Mouse (Mus musculus) embryonic facial prominence, embryonic 13.5 days (tissue): ENCODE measurements around the gene Sorl1. TPM values are rescaled to one million over a fixed set of nuclear protein-coding genes. Genes with fewer than 3 reads are reported as not detected.

Experiments used
- ATAC-seq: fragments of 200-750 bp; cut with Nextera tagmentation; 2 replicates; pipeline ENCODE4 v1.8.0; 2017; ENCODE audit warnings: low read depth; ENCODE audit not compliant: insufficient number of reproducible peaks, insufficient read depth, low FRiP score, low TSS enrichment
- H3K27ac ChIP-seq: fragments of 300-500 bp; sonication (generic); 2 replicates; pipeline ENCODE4 v1.5.1; 2015; ENCODE audit warnings: moderate library complexity, mild to moderate bottlenecking, inconsistent platforms
- H3K27me3 ChIP-seq: fragments of 300-500 bp; sonication (generic); 2 replicates; pipeline ENCODE4 v1.6.1; 2015; ENCODE audit warnings: mild to moderate bottlenecking, inconsistent platforms
- H3K36me3 ChIP-seq: fragments of 300-500 bp; sonication (generic); 2 replicates; pipeline ENCODE4 v1.6.1; 2015; ENCODE audit warnings: mild to moderate bottlenecking, inconsistent platforms
- H3K4me1 ChIP-seq: fragments of 300-500 bp; sonication (generic); 2 replicates; pipeline ENCODE4 v1.6.1; 2015; ENCODE audit warnings: inconsistent platforms
- H3K4me2 ChIP-seq: fragments of 300-500 bp; sonication (generic); 2 replicates; pipeline ENCODE4 v1.6.1; 2015; ENCODE audit warnings: moderate library complexity, mild to moderate bottlenecking, inconsistent platforms
- H3K4me3 ChIP-seq: fragments of 300-500 bp; sonication (generic); 2 replicates; pipeline ENCODE4 v1.5.1; 2015; ENCODE audit warnings: mild to moderate bottlenecking, inconsistent platforms
- H3K9ac ChIP-seq: fragments of 300-500 bp; sonication (generic); 2 replicates; pipeline ENCODE4 v1.6.1; 2015; ENCODE audit warnings: mild to moderate bottlenecking, inconsistent platforms
- H3K9me3 ChIP-seq: fragments of 300-500 bp; sonication (generic); 2 replicates; pipeline ENCODE4 v1.6.1; 2016; ENCODE audit warnings: inconsistent platforms
- WGBS: fragments of 180-500 bp; shearing (Covaris S2); methylation state at CpG from one replicate; pipeline ENCODE4 v1.1.7; 2015; ENCODE audit warnings: mixed read lengths; 5-methylcytosine and 5-hydroxymethylcytosine counted together
- polyA plus RNA-seq: library from polyadenylated mRNA; unstranded; fragments of >200 nt; fragmentation: Nextera tagmentation; extraction: Ambion mirVana; gene quantifications from 2 replicates; pipeline ENCODE4 v1.2.1, GENCODE M21; 2015

Sorl1 gene
- polyA plus RNA-seq, 1 experiment from 2014 or later: 6.6 TPM

GRCm38 (mm10) chr9:42028807-42029206, 95.3 kb downstream of the Sorl1 start:
- Histone ChIP-seq H3K27ac (no peak overlapping the region), H3K4me3 (no peak overlapping the region), H3K4me1 (peaks cover 10% of the 10 kb centered on the region), H3K27me3 (no peaks in the 10 kb centered on the region), H3K4me2 (no peak overlapping the region), H3K9ac (no peak overlapping the region), H3K9me3 (no peaks in the 10 kb centered on the region), H3K36me3 (peaks cover 25% of the 10 kb centered on the region)
- WGBS: 68% methylated on average over 4 of the region's 4 CpGs
- no peak for ATAC-seq

GRCm38 (mm10) chr9:42024257-42024656, 99.8 kb downstream of the Sorl1 start:
- no peaks in the 10 kb centered on the region for H3K9me3 ChIP-seq
- H3K4me1 ChIP-seq: peaks cover 10% of the 10 kb centered on the region
- no peak overlapping the region for H3K9ac ChIP-seq
- no peak overlapping the region for H3K27ac ChIP-seq
- peaks cover 33% of the 10 kb centered on the region; the same call in 1 of the 2 replicates for H3K36me3 ChIP-seq
- no peaks in the 10 kb centered on the region for H3K27me3 ChIP-seq
- H3K4me2 ChIP-seq: no peak overlapping the region
- WGBS: 83% methylated on average over 9 of the region's 9 CpGs
- no peak overlapping the region for H3K4me3 ChIP-seq
- no peak for ATAC-seq

DNA sequence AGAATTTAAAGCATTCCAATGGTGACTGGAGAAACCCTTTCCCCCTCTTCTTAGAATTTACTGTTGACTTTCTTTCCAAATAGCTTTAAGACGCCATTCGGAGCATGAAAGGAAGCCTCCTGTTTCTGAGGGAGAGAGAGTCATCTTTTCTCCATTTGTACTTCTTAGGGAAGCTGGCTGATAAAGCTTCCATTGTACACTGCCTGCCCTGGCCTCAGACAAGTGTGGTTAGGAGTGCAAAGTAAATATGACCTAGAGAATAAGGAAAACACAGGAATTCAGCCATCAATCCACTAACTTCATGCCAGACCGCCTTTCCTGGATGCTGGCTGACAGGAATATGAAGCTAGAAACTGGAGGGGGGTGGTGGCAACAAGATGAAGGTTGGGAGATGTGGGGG, 100.7 kb downstream of the Sorl1 start:
- Histone ChIP-seq H3K9me3 (no peaks in the 10 kb centered on the region), H3K9ac (no peak overlapping the region), H3K4me3 (no peak overlapping the region), H3K27ac (no peak overlapping the region), H3K36me3 (peaks cover 28% of the 10 kb centered on the region; the same call in 1 of the 2 replicates), H3K27me3 (no peaks in the 10 kb centered on the region), H3K4me2 (no peak overlapping the region), H3K4me1 (peaks cover 10% of the 10 kb centered on the region)
- WGBS: 25% methylated on average over 3 of the region's 3 CpGs
- no peak for ATAC-seq

DNA sequence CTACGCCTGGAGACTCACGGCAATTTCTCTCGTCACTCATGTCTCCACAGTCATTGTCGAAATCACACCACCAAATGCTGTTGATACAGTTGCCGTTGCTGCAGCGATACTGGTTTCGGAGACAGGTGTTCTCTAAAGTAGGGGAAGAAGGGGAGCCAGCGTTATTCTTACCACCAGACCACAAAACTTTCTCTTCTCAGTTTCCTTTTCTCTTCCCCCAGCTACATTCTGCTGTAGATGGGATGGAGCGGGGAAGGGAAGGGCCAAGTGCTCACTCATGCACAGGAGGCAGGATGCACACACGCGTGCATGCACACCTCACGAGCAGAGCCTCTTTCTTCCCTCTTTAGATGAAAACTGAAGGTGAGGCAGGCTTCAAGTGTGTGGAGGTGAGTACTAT, 101.8 kb downstream of the Sorl1 start:
- H3K4me1 ChIP-seq: peaks cover 10% of the 10 kb centered on the region
- no peaks in the 10 kb centered on the region for H3K9me3 ChIP-seq
- ATAC-seq: no peak
- no peaks in the 10 kb centered on the region for H3K27me3 ChIP-seq
- H3K9ac ChIP-seq: no peak overlapping the region
- H3K36me3 ChIP-seq: peaks cover 27% of the 10 kb centered on the region; the same call in 1 of the 2 replicates
- no peak overlapping the region for H3K4me2 ChIP-seq
- WGBS: 89% methylated on average over 12 of the region's 12 CpGs
- no peak overlapping the region for H3K27ac ChIP-seq
- H3K4me3 ChIP-seq: no peak overlapping the region

DNA sequence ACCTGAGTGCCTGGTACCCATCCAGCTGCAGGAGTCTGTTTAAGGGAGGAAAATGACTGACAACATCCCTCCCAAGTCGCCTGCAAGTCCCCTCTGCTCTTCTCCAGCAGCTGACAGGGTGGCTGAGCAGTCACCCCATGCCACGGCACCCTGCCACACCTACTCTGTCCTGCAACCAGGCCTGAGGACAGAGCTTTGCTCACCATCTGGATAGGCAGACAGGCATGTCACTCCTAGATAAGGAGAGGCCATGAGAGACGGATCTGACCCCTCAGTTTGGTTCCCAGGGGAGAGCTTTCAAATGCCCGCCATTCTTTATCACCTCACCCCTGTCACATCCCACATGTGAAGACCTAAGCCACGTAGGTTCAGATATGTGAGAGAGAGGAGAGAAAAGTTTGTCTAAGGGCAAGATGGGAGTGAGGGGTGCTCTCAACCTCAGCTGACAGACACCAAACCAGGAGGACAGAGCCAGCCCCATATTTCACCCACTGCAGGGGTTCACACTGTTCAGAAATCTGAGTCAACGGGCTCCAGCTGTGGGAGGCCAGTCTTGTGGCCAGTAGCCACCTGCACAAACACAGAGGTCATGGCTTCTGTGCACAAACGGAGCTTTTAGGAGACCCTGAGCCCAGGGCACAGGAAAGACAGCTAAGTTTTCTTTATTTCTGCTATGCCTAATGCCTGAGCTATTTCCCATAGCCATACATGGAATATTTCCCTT, 104.6 kb downstream of the Sorl1 start:
- no peak overlapping the region for H3K4me2 ChIP-seq
- H3K27me3 ChIP-seq: no peaks in the 10 kb centered on the region
- H3K9me3 ChIP-seq: no peaks in the 10 kb centered on the region
- peaks cover 50% of the 10 kb centered on the region for H3K36me3 ChIP-seq
- H3K4me1 ChIP-seq: peaks cover 6% of the 10 kb centered on the region; the same call in 1 of the 2 replicates
- no peak for ATAC-seq
- no peak overlapping the region for H3K4me3 ChIP-seq
- no peak overlapping the region for H3K27ac ChIP-seq
- H3K9ac ChIP-seq: no peak overlapping the region
- 30% methylated on average over 7 of the region's 7 CpGs for WGBS

DNA sequence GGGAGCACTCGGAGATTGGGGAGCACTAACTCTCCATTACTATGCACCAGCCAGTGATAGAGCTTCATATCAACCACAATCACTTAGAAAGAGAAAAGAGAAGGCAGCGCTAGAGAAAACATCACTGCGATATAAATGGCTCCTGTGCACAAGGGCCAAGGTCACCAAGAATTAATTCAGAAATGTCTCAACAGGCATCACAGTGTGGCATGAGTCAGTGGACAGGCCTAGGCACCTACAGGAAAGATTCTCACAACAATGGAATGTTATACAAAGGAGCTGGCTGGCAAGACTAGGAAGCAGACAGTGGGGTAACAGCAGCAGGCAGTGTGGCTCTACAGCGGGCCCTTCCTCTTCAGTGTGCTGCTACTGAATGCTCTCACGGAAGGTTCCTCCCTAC, 115.6 kb downstream of the Sorl1 start:
- H3K4me1 ChIP-seq: peaks cover 10% of the 10 kb centered on the region
- H3K27me3 ChIP-seq: no peaks in the 10 kb centered on the region
- no peak overlapping the region for H3K4me2 ChIP-seq
- no peaks in the 10 kb centered on the region for H3K9me3 ChIP-seq
- WGBS: 93% methylated on average over 5 of the region's 5 CpGs
- no peak overlapping the region for H3K4me3 ChIP-seq
- H3K27ac ChIP-seq: no peak overlapping the region
- no peak for ATAC-seq
- peaks cover 5% of the 10 kb centered on the region for H3K36me3 ChIP-seq
- H3K9ac ChIP-seq: no peak overlapping the region

DNA sequence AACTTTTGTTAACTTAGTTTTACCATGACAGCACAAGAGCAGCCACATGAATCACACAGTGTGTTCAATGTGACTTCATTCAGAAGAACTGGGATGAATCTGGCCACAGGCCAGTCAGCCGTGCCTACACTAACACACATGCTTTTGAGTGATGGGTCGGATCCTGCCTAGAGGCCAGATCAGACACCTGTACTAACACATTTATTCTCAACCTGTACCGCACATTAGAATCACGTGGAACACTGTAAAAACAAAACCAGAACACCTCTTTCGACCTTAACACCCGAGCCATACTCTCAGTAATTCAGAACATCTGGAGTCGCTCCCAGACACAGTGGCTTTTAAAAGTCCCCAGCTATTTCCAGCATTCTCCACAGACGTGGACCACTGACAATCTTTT, 119.0 kb downstream of the Sorl1 start:
- Histone ChIP-seq H3K9me3 (no peaks in the 10 kb centered on the region), H3K4me3 (no peak overlapping the region), H3K4me1 (peaks cover 11% of the 10 kb centered on the region), H3K27me3 (no peaks in the 10 kb centered on the region), H3K27ac (peak overlapping the region; percentile 34; the same call in 1 of the 2 replicates), H3K9ac (no peak overlapping the region), H3K36me3 (peaks cover 22% of the 10 kb centered on the region), H3K4me2 (no peak overlapping the region)
- 12% methylated on average over 8 of the region's 8 CpGs for WGBS
- no peak for ATAC-seq

- Histone ChIP-seq H3K9me3 (no peaks in the 10 kb centered on the region), H3K4me1 (peaks cover 13% of the 10 kb centered on the region), H3K4me2 (no peak overlapping the region), H3K27me3 (no peaks in the 10 kb centered on the region), H3K36me3 (peaks cover 22% of the 10 kb centered on the region), H3K27ac (no peak overlapping the region), H3K4me3 (no peak overlapping the region), H3K9ac (no peak overlapping the region)
- no peak for ATAC-seq
- WGBS: 90% methylated on average over 4 of the region's 4 CpGs
These were observed 120.0 kb downstream of the Sorl1 start for GRCm38 (mm10) chr9:42004140-42004539.

GRCm38 (mm10) chr9:41999498-42000473, 124.3 kb downstream of the Sorl1 start:
- no peak overlapping the region for H3K27ac ChIP-seq
- no peaks in the 10 kb centered on the region for H3K27me3 ChIP-seq
- H3K36me3 ChIP-seq: peaks cover 22% of the 10 kb centered on the region
- no peak for ATAC-seq
- no peaks in the 10 kb centered on the region for H3K9me3 ChIP-seq
- H3K4me2 ChIP-seq: no peak overlapping the region
- 68% methylated on average over 12 of the region's 12 CpGs for WGBS
- peaks cover 4% of the 10 kb centered on the region for H3K4me1 ChIP-seq
- no peak overlapping the region for H3K4me3 ChIP-seq
- 0 out of 2 replicates have a peak overlapping the region, but pooled peaks have one; percentile 27 for H3K9ac ChIP-seq

- no peak overlapping the region for H3K4me3 ChIP-seq
- WGBS: 84% methylated on average over 9 of the region's 9 CpGs
- no peak overlapping the region for H3K27ac ChIP-seq
- H3K4me1 ChIP-seq: peaks cover 3% of the 10 kb centered on the region
- ATAC-seq: no peak
- H3K9me3 ChIP-seq: no peaks in the 10 kb centered on the region
- H3K9ac ChIP-seq: no peak overlapping the region
- H3K4me2 ChIP-seq: no peak overlapping the region
- no peaks in the 10 kb centered on the region for H3K27me3 ChIP-seq
- H3K36me3 ChIP-seq: peaks cover 17% of the 10 kb centered on the region
These were observed 128.8 kb downstream of the Sorl1 start for GRCm38 (mm10) chr9:41995278-41995677.

DNA sequence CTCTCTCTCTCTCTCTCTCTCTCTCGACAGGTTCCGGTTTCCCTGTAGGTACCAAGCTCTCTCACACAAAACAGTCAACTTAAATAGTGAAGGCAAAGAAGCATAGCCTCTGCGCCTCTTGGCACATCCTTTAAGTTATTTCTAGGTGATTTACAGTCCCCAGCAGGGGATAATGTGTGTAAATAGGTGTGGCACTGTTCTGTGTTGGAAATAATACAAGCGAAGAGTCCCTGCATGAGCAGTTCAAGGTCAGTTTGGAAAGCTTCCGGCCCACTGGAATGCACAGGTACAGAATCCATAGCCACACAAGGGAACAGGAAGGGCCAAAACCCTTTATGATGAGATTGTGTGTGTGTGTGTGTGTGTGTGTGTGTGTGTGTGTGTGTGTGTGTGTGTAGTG, 130.3 kb downstream of the Sorl1 start:
- Histone ChIP-seq H3K9ac (no peak overlapping the region), H3K4me2 (no peak overlapping the region), H3K27me3 (no peaks in the 10 kb centered on the region), H3K36me3 (peaks cover 20% of the 10 kb centered on the region), H3K9me3 (no peaks in the 10 kb centered on the region), H3K4me3 (no peak overlapping the region), H3K4me1 (no peaks in the 10 kb centered on the region), H3K27ac (no peak overlapping the region)
- 87% methylated on average over 5 of the region's 5 CpGs for WGBS
- no peak for ATAC-seq
